Mouse (Mus musculus) MN1 (cell line): ENCODE measurements around the gene Madcam1.

Source experiments
- DNase-seq: peaks from one replicate; pipeline ENCODE4 v3.0.0-alpha.2; 2016; ENCODE audit warnings: low spot score

Gene Madcam1

DNA sequence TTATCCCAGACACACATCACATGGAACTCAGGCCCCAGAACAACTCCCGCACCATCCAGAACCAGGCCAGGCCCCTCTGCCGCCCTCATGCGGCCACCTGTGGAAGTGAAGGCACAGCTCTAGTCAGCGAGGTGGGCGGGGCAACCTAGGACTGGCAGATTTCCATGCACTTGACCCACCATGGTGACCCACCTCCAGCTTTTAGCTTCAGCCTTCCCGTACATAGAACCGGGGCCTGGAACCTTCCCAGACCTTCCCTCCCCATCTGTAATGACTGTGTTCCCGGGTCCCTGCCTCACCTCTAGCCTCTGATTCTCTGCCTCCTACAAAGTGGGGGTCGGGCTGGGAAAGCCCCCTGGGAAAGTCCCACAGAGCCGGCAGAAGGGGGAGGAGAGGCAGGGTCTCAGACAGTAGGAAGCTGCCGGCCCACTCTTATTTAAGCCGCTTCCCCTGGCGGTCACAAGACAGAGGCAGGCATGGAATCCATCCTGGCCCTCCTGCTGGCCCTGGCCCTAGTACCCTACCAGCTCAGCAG, at the start of gene Madcam1:
Gene Madcam1 (plus strand): TSS at position 429 of the 535 bp plus-strand sequence.
- DNase-seq = peak; percentile 78

DNA sequence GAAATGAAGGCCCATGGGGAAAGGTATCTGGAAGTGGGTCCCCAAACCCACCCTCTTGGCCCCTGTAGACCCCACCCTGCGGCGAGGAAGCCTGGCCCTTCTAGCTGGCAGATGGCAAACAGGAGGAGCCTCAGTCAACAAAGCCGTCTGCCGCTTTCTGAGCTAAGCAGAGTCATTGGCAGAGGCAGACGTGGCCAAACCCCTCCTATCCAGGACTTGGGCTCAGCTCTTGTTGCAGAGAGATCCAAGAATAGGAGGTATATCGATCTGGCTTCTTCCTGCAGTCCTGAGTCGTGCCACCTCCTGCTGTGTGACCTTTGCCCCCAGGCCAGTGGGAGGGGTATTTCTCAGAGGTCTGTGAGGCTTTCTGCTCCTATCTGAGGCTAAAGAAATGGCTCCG, 48.5 kb upstream of the Madcam1 start:
- DNase-seq = no peak

DNA sequence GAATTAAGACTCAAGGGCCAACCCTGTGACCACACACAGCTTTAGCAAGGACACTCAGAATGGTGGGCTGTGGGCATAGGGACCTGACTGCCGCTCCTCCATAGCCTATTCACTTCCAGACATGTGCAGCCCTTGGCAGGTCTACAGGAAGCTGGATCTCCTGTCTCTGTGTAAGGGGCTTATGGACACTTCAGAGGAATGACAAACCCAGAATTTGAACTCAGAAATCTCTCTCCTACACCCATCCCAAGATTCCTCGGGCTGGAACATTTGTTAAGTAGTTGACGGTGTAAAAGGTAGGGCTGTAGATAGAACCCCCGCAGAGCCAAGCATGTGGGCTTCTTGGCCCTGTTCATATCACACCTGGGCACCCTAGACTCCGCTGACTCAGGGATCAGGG, 48.0 kb upstream of the Madcam1 start:
- no peak for DNase-seq

DNA sequence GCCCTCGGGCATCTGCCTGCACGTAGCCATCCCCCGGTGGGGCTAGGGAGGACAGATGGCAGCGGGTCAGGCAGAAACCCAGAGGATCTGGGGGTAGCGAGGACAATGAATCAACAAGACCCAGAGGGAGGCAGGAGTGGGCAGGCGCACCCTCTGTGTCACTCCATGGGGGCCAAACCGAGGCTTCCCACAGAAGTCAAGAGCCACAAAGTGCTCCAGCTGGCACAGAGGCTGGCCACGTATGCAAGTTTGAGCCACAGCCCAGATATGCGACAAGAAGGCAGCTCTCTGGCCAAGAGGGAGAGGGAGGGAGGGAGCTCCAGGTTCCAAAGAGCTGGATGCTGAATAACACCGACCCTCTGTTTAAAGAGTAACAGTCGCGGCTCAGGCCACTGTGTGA, 40.4 kb upstream of the Madcam1 start:
- DNase-seq = no peak

DNA sequence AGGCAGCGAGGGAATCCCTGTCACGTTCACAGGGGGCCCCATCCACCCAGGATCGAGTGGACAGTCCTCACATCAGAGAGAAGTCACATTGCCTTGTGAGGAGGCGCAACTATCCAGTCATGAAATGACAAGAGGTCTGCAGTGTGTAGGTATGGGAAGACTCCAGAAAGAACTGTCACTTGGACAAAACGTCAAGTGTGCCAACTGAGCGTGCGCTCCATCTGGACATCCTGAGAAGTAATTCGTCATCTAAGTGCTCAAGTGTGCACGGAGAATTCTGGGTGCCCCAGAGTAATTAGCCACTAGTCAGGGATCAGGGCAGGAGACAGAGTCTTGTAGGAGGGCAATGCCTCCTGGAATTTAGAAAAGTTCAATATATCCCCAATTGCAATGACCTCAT, 39.0 kb upstream of the Madcam1 start:
- DNase-seq = no peak

DNA sequence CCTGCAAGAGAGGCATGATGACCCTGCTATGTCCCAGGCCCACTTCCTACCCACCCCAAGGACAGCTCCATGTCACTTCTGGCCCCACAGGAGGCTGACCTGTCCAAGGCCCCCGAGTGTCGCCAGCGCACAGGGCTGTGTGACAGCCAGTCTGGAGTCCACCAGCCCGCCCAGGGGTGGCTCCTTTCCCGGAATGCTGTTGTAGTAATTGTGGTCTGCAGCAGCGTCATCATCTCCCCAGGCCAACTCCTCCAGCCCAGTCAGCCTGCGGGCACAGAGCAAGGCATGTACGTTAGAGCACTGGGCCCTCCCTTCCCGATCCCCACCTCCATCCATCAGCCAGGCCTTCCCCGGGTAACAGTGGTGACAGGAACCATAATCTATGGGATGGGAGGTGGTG, 38.2 kb upstream of the Madcam1 start:
- DNase-seq = no peak

DNA sequence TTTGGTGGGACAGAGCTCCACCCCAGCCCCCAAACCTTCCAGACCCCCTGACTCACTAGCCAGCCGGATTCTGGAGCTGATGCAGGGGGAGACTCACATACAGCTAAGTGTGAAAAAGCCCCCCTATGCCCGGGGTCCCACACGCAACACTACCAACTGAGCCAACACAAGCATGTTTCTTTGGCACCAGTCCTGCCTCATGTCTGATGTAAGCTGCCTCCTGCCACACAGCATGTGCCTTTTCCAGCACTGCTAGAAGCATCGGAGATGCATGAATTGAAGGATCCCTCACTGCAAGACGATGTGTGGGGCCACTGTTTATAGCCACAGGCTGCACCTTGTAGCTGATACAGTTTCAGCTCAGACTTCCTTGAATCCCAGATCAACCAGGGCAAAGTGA, 36.0 kb upstream of the Madcam1 start:
- no peak for DNase-seq

DNA sequence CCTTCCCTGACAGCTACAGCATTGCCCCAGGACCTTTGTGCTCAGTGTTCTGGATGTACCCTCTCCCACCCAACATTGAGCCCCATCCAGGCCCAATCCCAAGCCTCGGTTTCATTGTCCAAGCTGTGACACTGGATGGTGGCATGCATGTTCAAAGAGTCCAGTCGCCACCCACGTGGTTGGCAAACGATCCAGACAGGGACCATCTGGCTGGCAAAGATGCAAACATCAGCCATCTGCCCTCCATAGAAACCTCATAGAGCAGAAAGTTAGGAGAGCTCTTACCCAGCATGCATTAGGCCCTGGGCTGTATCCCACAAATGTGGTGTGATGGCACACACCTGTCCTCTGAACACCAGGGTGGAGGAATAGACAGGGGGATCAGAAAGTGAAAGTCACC, 32.9 kb upstream of the Madcam1 start:
- DNase-seq = no peak

GRCm38 (mm10) chr10:79633006-79633777, 31.2 kb upstream of the Madcam1 start:
- DNase-seq = no peak

DNA sequence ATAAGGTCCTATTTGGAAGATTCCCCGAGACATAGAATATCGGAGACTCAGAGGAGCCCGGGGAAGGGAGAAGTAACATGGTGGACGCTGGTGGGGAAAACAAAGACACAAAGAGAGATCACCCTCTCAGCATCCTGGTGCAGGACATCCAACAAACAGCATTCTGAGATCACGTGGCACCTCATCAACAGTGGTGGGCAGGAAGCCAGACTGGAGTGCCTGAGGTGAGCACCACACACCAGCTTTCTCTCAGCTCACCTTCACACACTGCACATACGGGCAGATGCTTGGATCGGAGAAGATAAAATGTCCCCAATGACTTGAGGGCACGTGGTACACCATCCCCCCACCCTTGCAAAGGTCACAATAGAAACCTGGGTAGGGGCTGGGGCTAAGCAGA, 28.1 kb upstream of the Madcam1 start:
- no peak for DNase-seq

- no peak for DNase-seq
Measured at GRCm38 (mm10) chr10:79637128-79638110, 26.9 kb upstream of the Madcam1 start, which contains the start of gene Shc2. Gene Shc2, minus strand, starts transcription at chr10:79637918.

DNA sequence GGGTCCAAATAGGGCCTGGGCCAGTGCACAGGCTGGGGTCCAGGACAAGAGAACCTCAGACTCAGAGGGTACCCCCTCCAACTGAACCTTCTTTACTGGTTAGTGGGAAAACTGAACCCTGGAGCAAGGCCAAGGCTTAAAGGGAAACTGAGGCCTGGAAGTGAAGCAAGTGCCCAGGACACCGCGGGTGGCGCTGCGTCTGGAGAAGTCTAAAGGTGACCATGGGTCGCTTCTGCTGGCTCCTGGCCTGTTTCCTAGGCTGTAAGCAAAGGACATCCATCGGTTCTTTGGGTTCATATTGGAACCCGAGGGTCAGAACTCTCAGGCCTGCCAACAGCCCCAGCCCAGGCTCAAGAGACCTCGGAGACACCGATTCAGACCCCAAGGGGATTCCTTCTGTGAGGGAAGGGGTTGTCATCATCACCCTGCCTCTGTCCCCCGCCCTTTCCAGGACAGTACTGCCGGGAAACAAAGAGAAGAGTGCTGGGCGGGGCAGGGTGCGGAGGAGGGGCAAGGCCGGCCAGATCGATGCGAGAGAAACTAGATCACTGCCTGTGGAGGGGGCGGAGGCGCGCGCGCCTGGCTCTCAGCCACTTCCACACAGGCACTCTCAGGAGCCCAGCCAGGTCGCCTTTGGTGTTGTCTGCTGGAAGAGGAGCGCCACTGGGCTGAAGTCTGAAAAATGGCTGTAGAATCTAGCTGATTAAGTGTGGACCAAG, 25.7 kb upstream of the Madcam1 start:
- DNase-seq = no peak

GRCm38 (mm10) chr10:79645711-79646110, 18.6 kb upstream of the Madcam1 start, which contains the start of gene Odf3l2:
Gene Odf3l2, minus strand, starts transcription at chr10:79645738.
- no peak for DNase-seq

DNA sequence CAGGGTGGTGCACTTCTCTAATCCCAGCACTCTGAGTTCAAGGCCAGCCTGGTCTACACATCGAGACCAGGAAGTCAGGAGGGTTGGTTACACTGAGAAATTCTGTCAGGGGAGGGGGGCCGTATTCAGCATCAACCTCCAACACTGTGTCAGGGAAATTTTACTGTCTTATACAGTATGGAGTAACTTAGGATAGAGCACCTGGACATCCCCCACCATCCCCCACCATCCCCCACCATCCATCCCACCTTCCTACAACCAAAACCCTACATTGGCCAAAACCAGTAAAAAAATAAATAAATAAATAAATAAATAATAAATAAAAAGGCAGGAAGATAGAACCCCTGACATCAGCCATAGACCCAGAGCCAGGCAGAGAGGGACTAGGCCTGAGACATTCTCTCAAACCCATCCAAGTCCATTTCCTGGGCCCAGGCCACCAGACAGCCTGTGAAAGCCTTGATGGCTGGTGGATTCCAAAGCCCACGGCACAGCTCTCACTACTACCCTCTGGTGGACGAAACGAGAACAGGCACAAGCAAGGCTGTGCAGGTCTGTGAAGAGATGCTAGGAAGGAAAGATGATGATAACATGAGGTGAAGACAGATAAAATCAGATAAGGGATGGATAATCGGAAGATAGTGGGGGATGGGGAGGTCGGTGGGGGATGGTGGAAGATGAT, 15.1 kb upstream of the Madcam1 start:
- DNase-seq = peak; percentile 83

DNA sequence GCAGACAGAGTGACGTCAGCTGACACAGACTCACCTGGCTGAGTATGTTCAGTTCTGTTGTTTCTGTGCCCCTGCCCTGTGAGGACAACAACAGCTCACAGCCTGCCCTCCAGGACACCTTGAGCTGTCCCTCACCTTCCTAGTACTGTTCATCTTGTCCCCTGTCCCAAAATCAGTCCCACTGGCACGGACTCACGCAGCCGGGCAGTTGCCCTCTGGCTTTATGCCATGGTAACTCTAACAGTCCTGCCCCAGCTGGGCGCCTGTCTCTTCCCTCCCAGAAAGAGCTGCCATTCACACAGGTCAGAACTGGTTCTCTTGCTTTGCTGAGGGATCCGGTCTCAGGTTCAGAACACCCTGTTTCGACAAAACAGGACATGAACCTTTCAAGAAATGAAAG, 11.6 kb upstream of the Madcam1 start:
- no peak for DNase-seq

GRCm38 (mm10) chr10:79654946-79655395, 9.4 kb upstream of the Madcam1 start:
- peak; percentile 82 for DNase-seq

GRCm38 (mm10) chr10:79658829-79659228, 5.5 kb upstream of the Madcam1 start:
- DNase-seq = peak; percentile 48

- DNase-seq = no peak
Measured at GRCm38 (mm10) chr10:79660298-79660697, 4.1 kb upstream of the Madcam1 start.

DNA sequence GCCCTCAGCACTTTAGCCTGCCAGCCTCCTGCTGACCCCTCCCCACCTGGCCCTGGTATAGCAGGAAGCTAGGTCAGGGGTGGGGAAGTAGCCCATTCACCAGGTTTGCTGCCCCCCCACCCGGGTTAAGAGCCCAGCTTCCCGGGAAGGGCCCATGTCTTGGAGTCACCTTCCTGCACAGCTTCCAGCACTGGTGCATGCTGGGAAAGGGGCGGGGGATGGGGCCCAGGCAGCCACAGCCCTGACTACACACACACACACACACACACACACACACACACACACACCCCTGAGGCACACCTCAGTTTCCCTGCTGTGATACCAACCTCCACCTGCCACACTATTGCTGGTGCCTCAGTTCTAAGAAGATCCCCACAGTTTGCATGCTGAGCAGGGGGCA, 2.5 kb upstream of the Madcam1 start:
- no peak for DNase-seq

DNA sequence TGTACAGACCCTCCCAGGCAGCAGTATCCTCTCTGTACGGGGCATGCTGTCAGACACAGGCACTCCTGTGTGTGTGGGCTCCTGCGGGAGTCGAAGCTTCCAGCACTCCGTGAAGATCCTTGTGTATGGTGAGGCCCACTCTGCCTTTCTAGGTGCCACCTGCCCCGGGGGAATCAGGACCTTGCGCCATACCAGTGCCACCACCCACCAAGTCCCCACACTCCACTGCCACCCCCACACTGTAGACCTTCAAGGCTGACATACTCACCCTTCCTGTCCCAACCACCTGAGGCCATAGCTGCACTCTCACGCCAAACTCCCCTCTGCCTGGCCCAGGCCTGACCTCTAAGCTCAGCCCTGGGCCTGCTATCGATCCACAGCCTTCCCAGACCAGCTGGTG, 692 bp downstream of the Madcam1 start:
- no peak for DNase-seq

GRCm38 (mm10) chr10:79666493-79666892, 2.1 kb downstream of the Madcam1 start:
- no peak for DNase-seq
